Mouse (Mus musculus) small intestine, adult 10 weeks (tissue): Measurements from ENCODE around the gene Lpin2. TPM values are rescaled to one million over a fixed set of nuclear protein-coding genes. Genes with fewer than 3 reads are reported as not detected.

Experiments used
- polyA plus RNA-seq: library from polyadenylated mRNA; stranded (reverse); fragments of 350-450 nt; fragmentation: Illumina TruSeq; extraction: RNeasy Lipid Tissue Mini Kit (QIAGEN cat#74804); gene quantifications from one replicate; pipeline ENCODE4 v1.2.3, GENCODE M21; 2014; ENCODE audit warnings: low replicate concordance

The Lpin2 gene
- polyA plus RNA-seq: 88.7 TPM

GRCm38 (mm10) chr17:71182211-71182721 lies at the start of gene Lpin2:
TSS of gene Lpin2 (plus strand) at chr17:71182560.

Other genes starting within 250 kb of the Lpin2 start
- gene Myom1, start 179.9 kb upstream of the Lpin2 start, polyA plus RNA-seq: 11.4 TPM
- gene Myl12a, start 179.7 kb upstream of the Lpin2 start, polyA plus RNA-seq: 112 TPM
- gene Emilin2, start 129.4 kb downstream of the Lpin2 start, polyA plus RNA-seq: 0.11 TPM